Mouse (Mus musculus): ENCODE results near the gene Rnf151. TPM values are rescaled to one million over a fixed set of nuclear protein-coding genes. Genes with fewer than 3 reads are reported as not detected.

The Rnf151 gene
- polyA plus RNA-seq, 1 experiment: 0.86 TPM

- peaks cover 16% of the 10 kb centered on the region for H3K27me3 ChIP-seq (ENCODE audit: control insufficient read depth, insufficient read depth, low read length)
- no peak overlapping the region for H3K27ac ChIP-seq (ENCODE audit: insufficient read depth, low read length)
- DNase-seq (ENCODE audit: low read depth in 1 of 2, low spot score in 2 of 2): peak in 1 of 2 experiments; percentile 50
- H3K4me3 ChIP-seq (ENCODE audit: extremely low read depth, insufficient read depth, insufficient read length): 0 out of 2 replicates have a peak overlapping the region, but pooled peaks have one; percentile 14
- TF ChIP-seq POLR2A (IDR thresholded peaks at IDR 0.05; ENCODE audit: low read depth, low read length): no peak
- TF ChIP-seq CTCF (IDR thresholded peaks at IDR 0.05; ENCODE audit: extremely low read depth, insufficient read depth, insufficient read length, insufficient replicate concordance): no peak
- 49% methylated on average over 16 of the region's 16 CpGs for WGBS
- H3K36me3 ChIP-seq (ENCODE audit: control insufficient read depth, insufficient read depth, low read length): peaks cover under 1% of the 10 kb centered on the region; the same call in 1 of the 2 replicates
- peaks cover 17% of the 10 kb centered on the region for H3K4me1 ChIP-seq (ENCODE audit: control insufficient read depth, insufficient read depth, insufficient read length)
Observed at GRCm38 (mm10) chr17:24686514-24686913, 31.3 kb downstream of the Rnf151 start.

GRCm38 (mm10) chr17:24677500-24678080 lies 40.3 kb downstream of the Rnf151 start:
- TF ChIP-seq CTCF (IDR thresholded peaks at IDR 0.05; ENCODE audit: extremely low read depth, insufficient read depth, insufficient read length, insufficient replicate concordance): no peak
- TF ChIP-seq POLR2A (IDR thresholded peaks at IDR 0.05; ENCODE audit: low read depth, low read length): no peak
- H3K36me3 ChIP-seq (ENCODE audit: control insufficient read depth, insufficient read depth, low read length): peaks cover 37% of the 10 kb centered on the region
- no peak overlapping the region for H3K4me3 ChIP-seq (ENCODE audit: extremely low read depth, insufficient read depth, insufficient read length)
- no peaks in the 10 kb centered on the region for H3K4me1 ChIP-seq (ENCODE audit: control insufficient read depth, insufficient read depth, insufficient read length)
- no peak overlapping the region for H3K27ac ChIP-seq (ENCODE audit: insufficient read depth, low read length)
- no peak for DNase-seq (ENCODE audit: low read depth in 1 of 2, low spot score in 2 of 2)
- 94% methylated on average over 24 of the region's 24 CpGs for WGBS
- no peaks in the 10 kb centered on the region for H3K27me3 ChIP-seq (ENCODE audit: control insufficient read depth, insufficient read depth, low read length)

- Histone ChIP-seq H3K36me3 (ENCODE audit: control insufficient read depth, insufficient read depth, low read length) (peaks cover 37% of the 10 kb centered on the region), H3K27ac (ENCODE audit: insufficient read depth, low read length) (no peak overlapping the region), H3K27me3 (ENCODE audit: control insufficient read depth, insufficient read depth, low read length) (no peaks in the 10 kb centered on the region), H3K4me1 (ENCODE audit: control insufficient read depth, insufficient read depth, insufficient read length) (peaks cover 3% of the 10 kb centered on the region; the same call in 1 of the 2 replicates), H3K4me3 (ENCODE audit: extremely low read depth, insufficient read depth, insufficient read length) (no peak overlapping the region)
- TF ChIP-seq POLR2A (IDR thresholded peaks at IDR 0.05; ENCODE audit: low read depth, low read length) (no peak), CTCF (IDR thresholded peaks at IDR 0.05; ENCODE audit: extremely low read depth, insufficient read depth, insufficient read length, insufficient replicate concordance) (no peak)
- no peak for DNase-seq (ENCODE audit: low read depth in 1 of 2, low spot score in 2 of 2)
- WGBS: 82% methylated on average over 5 of the region's 5 CpGs
Observed at GRCm38 (mm10) chr17:24676877-24677276, 41.0 kb downstream of the Rnf151 start.

GRCm38 (mm10) chr17:24676187-24676586 lies 41.7 kb downstream of the Rnf151 start:
- no peaks in the 10 kb centered on the region for H3K27me3 ChIP-seq (ENCODE audit: control insufficient read depth, insufficient read depth, low read length)
- H3K4me3 ChIP-seq (ENCODE audit: extremely low read depth, insufficient read depth, insufficient read length): no peak overlapping the region
- H3K4me1 ChIP-seq (ENCODE audit: control insufficient read depth, insufficient read depth, insufficient read length): peaks cover 5% of the 10 kb centered on the region; the same call in 1 of the 2 replicates
- no peak overlapping the region for H3K27ac ChIP-seq (ENCODE audit: insufficient read depth, low read length)
- H3K36me3 ChIP-seq (ENCODE audit: control insufficient read depth, insufficient read depth, low read length): peaks cover 33% of the 10 kb centered on the region
- DNase-seq (ENCODE audit: low read depth in 1 of 2, low spot score in 2 of 2): peak; percentile 56 to 66
- 70% methylated on average over 2 of the region's 2 CpGs for WGBS
- no peak for TF ChIP-seq POLR2A (IDR thresholded peaks at IDR 0.05; ENCODE audit: low read depth, low read length)
- TF ChIP-seq CTCF (IDR thresholded peaks at IDR 0.05; ENCODE audit: extremely low read depth, insufficient read depth, insufficient read length, insufficient replicate concordance): peak; percentile 67; the same call in 1 of the 2 replicates

GRCm38 (mm10) chr17:24674277-24674676 lies 43.6 kb downstream of the Rnf151 start:
- 52% methylated on average over 7 of the region's 7 CpGs for WGBS
- no peaks in the 10 kb centered on the region for H3K27me3 ChIP-seq (ENCODE audit: control insufficient read depth, insufficient read depth, low read length)
- no peak overlapping the region for H3K27ac ChIP-seq (ENCODE audit: insufficient read depth, low read length)
- TF ChIP-seq CTCF (IDR thresholded peaks at IDR 0.05; ENCODE audit: extremely low read depth, insufficient read depth, insufficient read length, insufficient replicate concordance): no peak
- no peak for TF ChIP-seq POLR2A (IDR thresholded peaks at IDR 0.05; ENCODE audit: low read depth, low read length)
- peaks cover 12% of the 10 kb centered on the region; the same call in 1 of the 2 replicates for H3K4me1 ChIP-seq (ENCODE audit: control insufficient read depth, insufficient read depth, insufficient read length)
- H3K4me3 ChIP-seq (ENCODE audit: extremely low read depth, insufficient read depth, insufficient read length): no peak overlapping the region
- DNase-seq (ENCODE audit: low read depth in 1 of 2, low spot score in 2 of 2): no peak
- H3K36me3 ChIP-seq (ENCODE audit: control insufficient read depth, insufficient read depth, low read length): peaks cover 16% of the 10 kb centered on the region

GRCm38 (mm10) chr17:24672141-24672540 lies 45.7 kb downstream of the Rnf151 start:
- Histone ChIP-seq H3K27me3 (ENCODE audit: control insufficient read depth, insufficient read depth, low read length) (no peaks in the 10 kb centered on the region), H3K4me1 (ENCODE audit: control insufficient read depth, insufficient read depth, insufficient read length) (peaks cover 12% of the 10 kb centered on the region; the same call in 1 of the 2 replicates), H3K36me3 (ENCODE audit: control insufficient read depth, insufficient read depth, low read length) (peaks cover 3% of the 10 kb centered on the region), H3K4me3 (ENCODE audit: extremely low read depth, insufficient read depth, insufficient read length) (no peak overlapping the region), H3K27ac (ENCODE audit: insufficient read depth, low read length) (no peak overlapping the region)
- whole genome bisulfite sequencing: 41% methylated on average over 5 of the region's 5 CpGs
- no peak for TF ChIP-seq POLR2A (IDR thresholded peaks at IDR 0.05; ENCODE audit: low read depth, low read length)
- TF ChIP-seq CTCF (IDR thresholded peaks at IDR 0.05; ENCODE audit: extremely low read depth, insufficient read depth, insufficient read length, insufficient replicate concordance): no peak
- DNase-seq (ENCODE audit: low read depth in 1 of 2, low spot score in 2 of 2): no peak

- Histone ChIP-seq H3K4me1 (ENCODE audit: control insufficient read depth, insufficient read depth, insufficient read length) (peaks cover 12% of the 10 kb centered on the region; the same call in 1 of the 2 replicates), H3K36me3 (ENCODE audit: control insufficient read depth, insufficient read depth, low read length) (no peaks in the 10 kb centered on the region), H3K4me3 (ENCODE audit: extremely low read depth, insufficient read depth, insufficient read length) (no peak overlapping the region), H3K27ac (ENCODE audit: insufficient read depth, low read length) (no peak overlapping the region), H3K27me3 (ENCODE audit: control insufficient read depth, insufficient read depth, low read length) (no peaks in the 10 kb centered on the region)
- WGBS: 70% methylated on average over 5 of the region's 5 CpGs
- TF ChIP-seq CTCF (IDR thresholded peaks at IDR 0.05; ENCODE audit: extremely low read depth, insufficient read depth, insufficient read length, insufficient replicate concordance) (no peak), POLR2A (IDR thresholded peaks at IDR 0.05; ENCODE audit: low read depth, low read length) (no peak)
- DNase-seq (ENCODE audit: low read depth in 1 of 2, low spot score in 2 of 2): no peak
Observed at GRCm38 (mm10) chr17:24671346-24671745, 46.5 kb downstream of the Rnf151 start.

Data from spleen, adult 2 months (tissue).